Mouse (Mus musculus): ENCODE data around the gene Cacnb4.

DNA sequence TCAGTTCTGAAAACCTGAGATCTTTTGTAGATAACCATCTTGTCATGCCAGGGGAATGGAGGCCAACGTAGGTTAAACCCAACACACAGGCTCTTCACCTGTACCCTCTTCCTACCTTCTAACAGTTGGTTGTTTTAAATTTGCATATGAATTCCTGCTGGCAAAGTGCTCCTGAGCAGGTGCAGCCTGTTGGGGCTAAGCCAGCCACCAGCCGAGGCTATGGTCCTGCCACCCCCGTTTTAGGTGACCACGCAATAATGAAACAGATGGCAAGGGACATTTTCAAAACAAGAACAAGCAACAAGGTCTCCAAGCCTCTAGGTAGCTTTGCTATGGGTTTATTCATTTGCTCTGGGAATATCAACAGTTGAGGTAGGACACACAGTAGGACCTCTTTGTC, 200.8 kb downstream of the Cacnb4 start:
- TF ChIP-seq CTCF (IDR thresholded peaks at IDR 0.05; ENCODE audit: low read depth, low read length) (no peak), POLR2A (IDR thresholded peaks at IDR 0.05; ENCODE audit: borderline replicate concordance, low read depth, low read length) (no peak)

Measured in bone marrow macrophage, adult 2 months (primary cell).